Mouse (Mus musculus) intestine, embryonic 15.5 days (tissue): ENCODE measurements at regions not wholly inside any gene's neighbourhood (a gene's known extent, or its start where the extent isn't known, plus 50 kb on each side); places are given as distances from the start of the nearest gene placed in this dataset.

ENCODE experiments used
- ATAC-seq: fragments of 200-750 bp; cut with Nextera tagmentation; 2 replicates; pipeline ENCODE4 v1.8.0; 2017; ENCODE audit warnings: moderate TSS enrichment, moderate library complexity
- H3K27ac ChIP-seq: fragments of 300-500 bp; sonication (generic); 2 replicates; pipeline ENCODE4 v1.5.1; 2015; ENCODE audit warnings: mild to moderate bottlenecking, inconsistent platforms
- H3K27me3 ChIP-seq: fragments of 300-500 bp; sonication (generic); replicated peaks from 2 replicates; pipeline ENCODE4 v1.6.1; 2015; ENCODE audit warnings: inconsistent platforms
- H3K36me3 ChIP-seq: fragments of 300-500 bp; sonication (generic); 2 replicates; pipeline ENCODE4 v1.6.1; 2015; ENCODE audit warnings: inconsistent platforms
- H3K4me1 ChIP-seq: fragments of 300-500 bp; sonication (generic); replicated peaks from 2 replicates; pipeline ENCODE4 v1.6.1; 2015; ENCODE audit warnings: inconsistent platforms
- H3K4me2 ChIP-seq: fragments of 300-500 bp; sonication (generic); replicated peaks from 2 replicates; pipeline ENCODE4 v1.6.1; 2015; ENCODE audit warnings: mild to moderate bottlenecking, inconsistent platforms
- H3K4me3 ChIP-seq: fragments of 300-500 bp; sonication (generic); replicated peaks from 2 replicates; pipeline ENCODE4 v1.5.1; 2015; ENCODE audit warnings: inconsistent platforms
- H3K9ac ChIP-seq: fragments of 300-500 bp; sonication (generic); 2 replicates; pipeline ENCODE4 v1.6.1; 2015; ENCODE audit warnings: inconsistent platforms
- H3K9me3 ChIP-seq: fragments of 300-500 bp; sonication (generic); 2 replicates; pipeline ENCODE4 v1.6.1; 2016; ENCODE audit warnings: inconsistent platforms
- WGBS: fragments of 180-500 bp; shearing (Covaris S2); methylation state at CpG from one replicate; pipeline ENCODE4 v1.1.7; 2015; 5-methylcytosine and 5-hydroxymethylcytosine counted together

GRCm38 (mm10) chr14:97170841-97171240 is 651.9 kb upstream of the Klhl1 start:
- 76% methylated on average over 2 of the region's 2 CpGs for WGBS
- Histone ChIP-seq H3K4me2 (no peak overlapping the region), H3K4me3 (no peak overlapping the region), H3K9me3 (no peaks in the 10 kb centered on the region), H3K36me3 (no peaks in the 10 kb centered on the region), H3K27me3 (no peaks in the 10 kb centered on the region), H3K9ac (no peak overlapping the region), H3K4me1 (no peaks in the 10 kb centered on the region), H3K27ac (no peak overlapping the region)
- no peak for ATAC-seq

- Histone ChIP-seq H3K36me3 (no peaks in the 10 kb centered on the region), H3K4me2 (no peak overlapping the region), H3K9ac (no peak overlapping the region), H3K27me3 (no peaks in the 10 kb centered on the region), H3K4me3 (no peak overlapping the region), H3K27ac (no peak overlapping the region), H3K4me1 (no peaks in the 10 kb centered on the region), H3K9me3 (no peaks in the 10 kb centered on the region)
- WGBS = 91% methylated on average over 2 of the region's 2 CpGs
- no peak for ATAC-seq
These were observed 646.9 kb upstream of the Klhl1 start for GRCm38 (mm10) chr14:97165793-97166192.

GRCm38 (mm10) chr14:97148997-97149653 is 630.2 kb upstream of the Klhl1 start:
- WGBS = 78% methylated on average over 9 of the region's 9 CpGs
- Histone ChIP-seq H3K27ac (no peak overlapping the region), H3K9me3 (no peaks in the 10 kb centered on the region), H3K4me2 (no peak overlapping the region), H3K36me3 (no peaks in the 10 kb centered on the region), H3K9ac (no peak overlapping the region), H3K4me3 (no peak overlapping the region), H3K27me3 (no peaks in the 10 kb centered on the region), H3K4me1 (no peaks in the 10 kb centered on the region)
- ATAC-seq = no peak

- Histone ChIP-seq H3K4me3 (no peak overlapping the region), H3K4me1 (no peaks in the 10 kb centered on the region), H3K27ac (no peak overlapping the region), H3K4me2 (no peak overlapping the region), H3K36me3 (no peaks in the 10 kb centered on the region), H3K27me3 (no peaks in the 10 kb centered on the region), H3K9ac (no peak overlapping the region), H3K9me3 (no peaks in the 10 kb centered on the region)
- no peak for ATAC-seq
- 82% methylated on average over 8 of the region's 8 CpGs for WGBS
These were observed 597.2 kb upstream of the Klhl1 start for GRCm38 (mm10) chr14:97115918-97116635.

GRCm38 (mm10) chr14:97101090-97101675 is 582.3 kb upstream of the Klhl1 start:
- Histone ChIP-seq H3K36me3 (no peaks in the 10 kb centered on the region), H3K4me3 (no peak overlapping the region)

GRCm38 (mm10) chr14:97093389-97093788 is 574.5 kb upstream of the Klhl1 start:
- ATAC-seq = no peak

More at GRCm38 (mm10) chr14:97101090-97101675, 582.3 kb upstream of the Klhl1 start:
- H3K4me2 ChIP-seq = no peak overlapping the region
- H3K27me3 ChIP-seq = no peaks in the 10 kb centered on the region
- no peaks in the 10 kb centered on the region for H3K4me1 ChIP-seq
- no peak overlapping the region for H3K27ac ChIP-seq
- no peaks in the 10 kb centered on the region for H3K9me3 ChIP-seq
- WGBS = 76% methylated on average over 4 of the region's 4 CpGs
- no peak overlapping the region for H3K9ac ChIP-seq
- ATAC-seq = no peak

GRCm38 (mm10) chr14:97088863-97089262 is 570.0 kb upstream of the Klhl1 start:
- Histone ChIP-seq H3K9me3 (no peaks in the 10 kb centered on the region), H3K27me3 (no peaks in the 10 kb centered on the region), H3K4me3 (no peak overlapping the region), H3K27ac (no peak overlapping the region), H3K4me1 (no peaks in the 10 kb centered on the region), H3K4me2 (no peak overlapping the region), H3K36me3 (no peaks in the 10 kb centered on the region), H3K9ac (no peak overlapping the region)
- ATAC-seq = no peak
- WGBS = 87% methylated on average over 4 of the region's 4 CpGs

More at GRCm38 (mm10) chr14:97093389-97093788, 574.5 kb upstream of the Klhl1 start:
- H3K4me1 ChIP-seq = no peaks in the 10 kb centered on the region
- H3K4me3 ChIP-seq = no peak overlapping the region
- H3K4me2 ChIP-seq = no peak overlapping the region
- H3K27me3 ChIP-seq = no peaks in the 10 kb centered on the region
- no peak overlapping the region for H3K9ac ChIP-seq
- no peak overlapping the region for H3K27ac ChIP-seq
- H3K36me3 ChIP-seq = no peaks in the 10 kb centered on the region
- H3K9me3 ChIP-seq = no peaks in the 10 kb centered on the region
- 84% methylated on average over 7 of the region's 7 CpGs for WGBS

GRCm38 (mm10) chr14:97087346-97087745 is 568.4 kb upstream of the Klhl1 start:
- Histone ChIP-seq H3K27ac (no peak overlapping the region), H3K4me3 (no peak overlapping the region), H3K4me1 (no peaks in the 10 kb centered on the region), H3K27me3 (no peaks in the 10 kb centered on the region), H3K9ac (no peak overlapping the region), H3K36me3 (no peaks in the 10 kb centered on the region), H3K4me2 (no peak overlapping the region), H3K9me3 (no peaks in the 10 kb centered on the region)
- WGBS = 72% methylated on average over 2 of the region's 2 CpGs
- no peak for ATAC-seq

- H3K36me3 ChIP-seq = no peaks in the 10 kb centered on the region
- no peak overlapping the region for H3K4me2 ChIP-seq
- no peaks in the 10 kb centered on the region for H3K4me1 ChIP-seq
- ATAC-seq = no peak
- no peak overlapping the region for H3K4me3 ChIP-seq
- H3K27ac ChIP-seq = no peak overlapping the region
- H3K27me3 ChIP-seq = no peaks in the 10 kb centered on the region
- no peak overlapping the region for H3K9ac ChIP-seq
- no peaks in the 10 kb centered on the region for H3K9me3 ChIP-seq
- 75% methylated on average over 5 of the region's 5 CpGs for WGBS
These were observed 567.7 kb upstream of the Klhl1 start for GRCm38 (mm10) chr14:97086363-97087309.

- 89% methylated on average over 3 of the region's 3 CpGs for WGBS
These were observed 555.9 kb upstream of the Klhl1 start for GRCm38 (mm10) chr14:97074808-97075207.

GRCm38 (mm10) chr14:97068770-97069169 is 549.9 kb upstream of the Klhl1 start:
- no peaks in the 10 kb centered on the region for H3K9me3 ChIP-seq
- H3K27ac ChIP-seq = no peak overlapping the region
- no peak overlapping the region for H3K9ac ChIP-seq
- H3K4me1 ChIP-seq = no peaks in the 10 kb centered on the region
- no peak overlapping the region for H3K4me2 ChIP-seq
- H3K27me3 ChIP-seq = no peaks in the 10 kb centered on the region
- ATAC-seq = no peak
- no peak overlapping the region for H3K4me3 ChIP-seq
- no peaks in the 10 kb centered on the region for H3K36me3 ChIP-seq
- WGBS = 58% methylated on average over 3 of the region's 3 CpGs

More at GRCm38 (mm10) chr14:97074808-97075207, 555.9 kb upstream of the Klhl1 start:
- Histone ChIP-seq H3K36me3 (no peaks in the 10 kb centered on the region), H3K27ac (no peak overlapping the region), H3K4me2 (no peak overlapping the region), H3K27me3 (no peaks in the 10 kb centered on the region), H3K9me3 (no peaks in the 10 kb centered on the region), H3K4me3 (no peak overlapping the region), H3K9ac (no peak overlapping the region), H3K4me1 (no peaks in the 10 kb centered on the region)
- no peak for ATAC-seq

- H3K9ac ChIP-seq = no peak overlapping the region
- H3K36me3 ChIP-seq = no peaks in the 10 kb centered on the region
- no peak overlapping the region for H3K4me3 ChIP-seq
- no peaks in the 10 kb centered on the region for H3K9me3 ChIP-seq
- 67% methylated on average over 5 of the region's 5 CpGs for WGBS
- ATAC-seq = no peak
- H3K27ac ChIP-seq = no peak overlapping the region
- no peak overlapping the region for H3K4me2 ChIP-seq
- no peaks in the 10 kb centered on the region for H3K27me3 ChIP-seq
- no peaks in the 10 kb centered on the region for H3K4me1 ChIP-seq
These were observed 549.4 kb upstream of the Klhl1 start for GRCm38 (mm10) chr14:97068313-97068712.
